Mouse (Mus musculus) erythroblast, embryonic 14.5 days (primary cell): ENCODE data around the gene Cpne1.

Experiments used
- GATA1 ChIP-seq: IDR thresholded peaks from 2 replicates; pipeline ENCODE4 v1.6.1; 2012; ENCODE audit warnings: low read length, inconsistent platforms, mixed read lengths
- TAL1 ChIP-seq: IDR thresholded peaks from 3 replicates; pipeline ENCODE4 v1.6.1; 2012; ENCODE audit warnings: low read length, inconsistent platforms, mixed read lengths

- TF ChIP-seq TAL1: no peak
- no peak for TF ChIP-seq GATA1
Observed at GRCm38 (mm10) chr2:156134161-156134560, 22.4 kb upstream of the Cpne1 start.
